Mouse (Mus musculus) lung, adult 2 months (tissue): Measurements from ENCODE around the gene Bbip1.

Experiments
- CTCF ChIP-seq: fragments of 200-500 bp; IDR thresholded peaks from 2 replicates; pipeline ENCODE4 v1.5.1; 2011; ENCODE audit warnings: mild to moderate bottlenecking, low read length, control low read depth; ENCODE audit not compliant: insufficient read depth
- POLR2A ChIP-seq: fragments of 200-500 bp; IDR thresholded peaks from 2 replicates; pipeline ENCODE4 v1.6.1; 2011; ENCODE audit warnings: low read depth, mild to moderate bottlenecking, control low read depth, low read length, borderline replicate concordance; ENCODE audit errors: extremely low read depth

GRCm38 (mm10) chr19:53894538-53895121 is 49.8 kb downstream of the Bbip1 start:
- no peak for TF ChIP-seq CTCF
- no peak for TF ChIP-seq POLR2A
